Mouse (Mus musculus) layer of hippocampus, adult 8-10 months (tissue): Measurements from ENCODE around the gene Prickle3. TPM values are rescaled to one million over a fixed set of nuclear protein-coding genes. Genes with fewer than 3 reads are reported as not detected.

Experiments used
- DNase-seq, 2 experiments: peaks; one replicate each; pipeline ENCODE4 v3.0.0; 2022; ENCODE audit warnings: low spot score in 2 of 2
- total RNA-seq, 4 experiments: library from RNA; stranded (reverse); gene quantifications; 2 replicates each; pipeline ENCODE4 v1.2.4; 2022

Gene Prickle3
- 1 to 10 TPM in 3 of 4 experiments, under 1 TPM in 1; 0.70 to 2.3 (median 1.9) TPM for total RNA-seq

DNA sequence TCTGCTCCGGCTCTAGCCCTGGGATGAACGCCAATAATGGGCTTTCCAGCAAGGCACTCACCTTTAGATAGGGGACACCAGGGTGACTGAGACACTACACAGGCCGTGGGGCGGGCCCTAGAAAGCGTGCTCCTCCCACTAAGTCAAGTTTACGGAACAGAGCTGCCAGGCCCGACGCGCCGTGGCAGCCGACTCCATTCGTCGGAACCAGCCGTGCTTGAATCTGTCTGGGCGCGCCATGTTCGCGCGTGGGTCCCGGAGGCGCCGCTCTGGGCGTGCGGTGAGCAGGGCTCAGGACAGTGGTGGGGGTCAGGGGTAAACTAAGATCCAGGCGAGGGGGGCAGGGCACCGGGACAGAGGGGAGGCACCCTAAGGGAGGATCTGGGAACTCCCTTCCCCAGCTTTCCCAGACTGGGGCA is at the start of gene Prickle3:
Gene Prickle3 (plus strand): TSS at position 40 of the 419 bp plus-strand sequence.
- no peak for DNase-seq

DNA sequence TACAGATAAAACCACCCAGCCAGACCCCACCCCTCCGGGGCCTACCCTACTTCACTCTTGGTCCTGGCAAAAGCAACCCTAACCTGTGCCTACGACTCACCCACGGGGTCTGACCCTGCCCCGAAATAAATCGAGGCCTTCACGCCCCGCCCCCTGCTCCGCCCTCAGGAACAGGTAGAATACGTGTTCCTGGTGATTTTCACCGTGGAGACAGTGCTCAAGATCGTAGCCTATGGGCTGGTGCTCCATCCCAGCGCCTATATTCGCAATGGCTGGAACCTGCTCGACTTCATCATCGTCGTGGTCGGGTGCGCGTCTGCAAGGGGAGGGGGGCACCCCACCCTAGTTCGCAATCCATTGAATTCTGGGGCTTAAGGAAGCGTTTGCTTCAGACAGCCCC is 47.0 kb upstream of the Prickle3 start:
- peak in 1 of 2 experiments; percentile 8 for DNase-seq

DNA sequence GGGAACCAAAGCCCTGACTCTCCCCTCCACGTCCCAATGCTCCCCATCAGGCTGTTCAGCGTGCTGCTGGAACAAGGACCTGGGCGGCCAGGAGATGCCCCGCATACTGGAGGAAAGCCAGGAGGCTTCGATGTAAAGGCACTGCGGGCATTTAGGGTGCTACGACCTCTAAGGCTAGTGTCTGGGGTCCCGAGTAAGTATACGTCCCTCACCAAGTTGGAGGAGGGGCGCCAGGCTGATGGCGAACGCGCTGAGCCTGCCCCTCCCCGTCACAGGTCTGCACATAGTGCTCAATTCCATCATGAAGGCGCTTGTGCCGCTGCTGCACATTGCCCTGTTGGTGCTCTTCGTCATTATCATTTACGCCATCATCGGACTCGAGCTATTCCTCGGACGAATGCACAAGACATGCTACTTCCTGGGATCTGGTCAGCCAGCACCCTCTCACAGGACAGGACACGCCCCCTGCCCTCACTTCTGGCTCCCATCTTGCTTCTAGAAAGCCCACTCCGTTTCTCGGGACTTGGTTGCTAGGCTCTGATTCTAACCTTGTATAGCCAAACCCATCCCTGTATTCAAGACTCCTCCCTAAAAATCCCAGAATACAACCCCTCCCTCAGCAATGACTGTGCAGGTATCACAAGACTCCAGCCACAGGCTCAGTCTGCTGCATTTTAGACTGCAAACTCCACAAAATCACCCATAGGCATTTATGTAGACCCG is 46.4 kb upstream of the Prickle3 start:
- peak; percentile 10 to 14 for DNase-seq

DNA sequence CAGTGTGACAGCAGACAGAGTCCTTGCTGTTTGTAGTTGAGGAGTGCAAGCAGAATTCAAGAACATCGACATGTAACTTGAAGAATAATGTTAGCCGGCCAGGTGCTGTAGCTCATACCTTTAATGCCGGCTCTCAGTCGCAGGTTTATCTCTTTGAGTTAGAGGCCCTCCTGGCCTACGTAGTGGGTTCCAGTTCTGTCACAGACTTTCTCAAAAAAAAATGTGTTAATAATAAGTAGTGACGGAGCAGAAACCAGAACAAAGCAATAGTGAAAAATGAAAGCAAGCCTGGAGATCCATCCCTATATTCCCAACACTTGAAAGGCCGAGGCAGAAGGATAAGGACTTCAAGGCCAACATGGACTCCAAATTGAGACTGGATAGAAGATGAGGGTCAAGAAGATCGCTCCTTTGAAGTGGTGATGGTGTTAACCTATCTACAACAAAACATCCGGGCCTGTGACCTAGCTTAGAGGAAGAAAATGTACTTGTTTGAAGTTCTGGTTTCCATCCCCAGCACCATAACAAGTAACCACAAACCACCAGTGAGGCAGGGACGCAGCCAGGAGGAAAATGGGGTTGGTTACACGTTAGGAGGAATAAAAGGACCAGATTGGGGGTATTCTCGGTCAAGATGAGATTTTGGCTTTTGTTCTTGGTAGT is 39.0 kb upstream of the Prickle3 start:
- no peak for DNase-seq

DNA sequence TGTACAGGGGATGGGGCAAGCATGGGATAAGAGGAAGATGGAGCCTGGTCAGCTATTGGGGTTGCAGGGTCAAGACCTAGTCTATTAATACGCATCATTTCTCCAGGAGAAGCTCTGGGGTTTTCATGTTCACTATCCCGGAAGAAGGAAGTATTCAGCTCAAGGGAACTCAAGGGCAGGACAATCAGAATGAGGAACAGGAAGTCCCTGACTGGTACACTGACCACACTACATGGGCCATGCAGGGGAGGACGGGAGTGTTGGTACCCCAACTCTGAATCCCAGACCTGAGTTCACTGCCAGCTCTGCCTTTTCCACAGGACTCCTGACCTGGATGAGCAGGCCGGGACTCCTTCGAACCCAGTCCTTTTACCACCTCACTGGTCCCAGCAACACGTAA is 24.5 kb upstream of the Prickle3 start:
- no peak for DNase-seq

GRCm38 (mm10) chrX:7635101-7635500 is 22.0 kb upstream of the Prickle3 start:
- no peak for DNase-seq

DNA sequence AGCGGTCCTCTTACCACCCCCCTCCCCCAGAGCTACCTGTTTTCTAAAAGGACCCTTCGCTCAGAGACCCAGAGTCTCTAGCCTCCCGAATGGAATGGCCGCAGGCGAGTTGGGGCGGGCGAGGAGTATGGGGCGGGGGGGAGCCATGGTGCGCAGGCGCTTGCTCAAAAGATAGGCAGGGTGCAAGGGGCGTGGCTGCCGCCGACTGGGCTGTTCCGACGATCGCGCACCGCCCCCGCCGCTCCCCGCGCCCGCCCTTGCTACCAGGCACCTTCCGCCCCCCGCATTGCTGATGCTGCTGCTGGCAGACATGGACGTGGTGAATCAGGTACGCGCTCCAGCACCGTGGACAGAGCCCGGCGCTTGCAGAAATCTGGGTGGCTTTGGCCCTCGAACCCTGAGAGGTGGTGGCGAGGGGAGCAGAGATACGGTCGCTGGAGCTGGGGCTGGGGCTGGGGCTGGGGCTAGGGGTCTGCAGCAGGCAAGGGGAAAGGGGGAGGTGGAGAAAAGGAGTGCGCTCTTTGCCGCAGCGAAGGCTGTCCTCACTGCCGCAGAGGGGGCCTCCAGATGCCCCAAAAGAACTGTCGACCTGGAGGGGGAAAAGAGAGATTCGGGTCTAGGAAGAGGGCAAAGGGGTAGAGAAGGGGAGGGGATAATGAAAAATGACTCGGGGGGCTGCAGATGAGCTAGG is 18.5 kb upstream of the Prickle3 start, which contains the start of gene Syp:
Gene Syp (plus strand): TSS at position 71 of the 691 bp plus-strand sequence.
- DNase-seq = peak; percentile 74 to 86

- no peak for DNase-seq
These were observed 17.3 kb upstream of the Prickle3 start for GRCm38 (mm10) chrX:7639536-7640325.

GRCm38 (mm10) chrX:7640785-7641184 is 16.3 kb upstream of the Prickle3 start:
- no peak for DNase-seq

GRCm38 (mm10) chrX:7645349-7645748 is 11.7 kb upstream of the Prickle3 start:
- DNase-seq = peak; percentile 70 to 81

GRCm38 (mm10) chrX:7648671-7649304 is 8.3 kb upstream of the Prickle3 start:
- DNase-seq = peak; percentile 64 to 70

- DNase-seq = no peak
These were observed 1.1 kb downstream of the Prickle3 start for GRCm38 (mm10) chrX:7658031-7658784.

GRCm38 (mm10) chrX:7658785-7659589 is 1.9 kb downstream of the Prickle3 start:
- DNase-seq = no peak

DNA sequence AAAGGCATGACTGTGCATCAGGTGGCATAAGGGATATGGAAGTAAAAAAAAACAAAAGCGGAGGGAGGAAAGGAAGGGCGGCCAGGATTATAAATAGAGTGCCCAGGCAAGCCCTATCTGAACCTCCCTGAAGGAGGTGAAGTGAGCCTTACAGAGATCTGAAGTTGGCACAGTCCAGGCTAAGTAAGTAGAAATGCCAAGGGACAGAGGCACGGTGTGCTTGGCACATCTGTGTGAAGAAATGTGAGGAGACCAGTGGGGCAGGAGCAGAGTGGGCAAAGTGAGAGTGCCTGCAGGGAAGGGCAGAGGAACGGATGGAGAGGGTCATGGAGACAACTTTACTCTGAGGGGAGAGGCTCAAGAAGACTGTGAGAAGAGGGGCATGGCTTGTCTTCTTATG is 4.0 kb downstream of the Prickle3 start:
- DNase-seq = no peak

- no peak for DNase-seq
These were observed 5.9 kb downstream of the Prickle3 start for GRCm38 (mm10) chrX:7662936-7663335.

DNA sequence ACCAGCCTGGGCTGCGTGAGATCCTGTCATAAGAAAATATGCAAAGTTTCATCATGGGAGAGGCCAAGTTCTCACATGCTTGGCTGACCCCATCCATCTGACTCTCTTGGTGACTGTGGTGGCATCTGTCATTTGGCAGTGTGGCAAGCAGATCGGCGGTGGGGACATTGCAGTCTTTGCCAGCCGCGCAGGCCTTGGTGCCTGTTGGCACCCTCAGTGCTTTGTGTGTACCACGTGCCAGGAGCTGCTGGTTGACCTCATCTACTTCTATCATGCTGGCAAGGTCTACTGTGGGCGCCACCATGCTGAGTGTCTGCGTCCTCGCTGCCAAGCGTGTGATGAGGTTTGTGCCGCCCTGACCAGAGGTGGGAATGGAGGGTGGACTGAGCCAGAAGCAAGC is 7.7 kb downstream of the Prickle3 start:
- no peak for DNase-seq

GRCm38 (mm10) chrX:7665739-7666502 is 8.9 kb downstream of the Prickle3 start:
- no peak for DNase-seq

DNA sequence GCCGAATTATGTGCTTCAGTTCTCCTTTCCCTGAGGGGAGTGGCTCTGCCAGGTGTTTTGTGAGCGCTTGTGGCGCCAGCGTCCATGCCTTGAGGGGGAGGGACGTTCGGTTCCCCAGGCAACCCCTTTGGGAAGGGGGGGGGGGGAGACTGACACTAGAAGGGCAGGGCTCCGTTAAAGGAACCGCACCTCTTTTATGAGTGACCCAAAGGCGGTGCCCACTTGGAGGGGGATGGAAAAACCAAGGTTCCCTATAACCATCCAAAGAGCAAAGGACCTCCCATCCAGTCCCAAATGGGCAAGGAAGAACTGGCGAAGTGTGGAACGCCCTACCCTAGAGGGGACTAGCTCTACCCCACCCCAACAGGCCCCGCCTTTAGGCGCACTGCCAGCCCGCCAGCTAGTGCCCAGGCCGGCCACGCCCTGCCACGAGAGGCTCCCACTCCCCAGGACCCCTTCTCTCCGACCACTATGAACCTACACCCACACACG is 13.4 kb downstream of the Prickle3 start:
- no peak for DNase-seq
